Mouse (Mus musculus) kidney, embryonic 14.5 days (tissue): ENCODE results near the gene Pex26. TPM values are rescaled to one million over a fixed set of nuclear protein-coding genes. Genes with fewer than 3 reads are reported as not detected.

Experiments used
- ATAC-seq: fragments of 200-750 bp; cut with Nextera tagmentation; 2 replicates; pipeline ENCODE4 v1.8.0; 2017; ENCODE audit warnings: moderate number of reproducible peaks, mild to moderate bottlenecking, moderate TSS enrichment, moderate library complexity; ENCODE audit not compliant: low FRiP score, low TSS enrichment
- H3K27ac ChIP-seq: fragments of 300-500 bp; sonication (generic); 2 replicates; pipeline ENCODE4 v1.5.1; 2014; ENCODE audit warnings: low read depth, mild to moderate bottlenecking, low read length, moderate library complexity, mixed read lengths
- H3K27me3 ChIP-seq: fragments of 300-500 bp; sonication (generic); 2 replicates; pipeline ENCODE4 v1.6.1; 2014; ENCODE audit warnings: mild to moderate bottlenecking, low read length; ENCODE audit not compliant: control insufficient read depth, insufficient read depth
- H3K36me3 ChIP-seq: fragments of 300-500 bp; sonication (generic); 2 replicates; pipeline ENCODE4 v1.6.1; 2014; ENCODE audit warnings: low read length, mixed read lengths; ENCODE audit not compliant: control insufficient read depth, insufficient read depth
- H3K4me1 ChIP-seq: fragments of 300-500 bp; sonication (generic); 2 replicates; pipeline ENCODE4 v1.6.1; 2014; ENCODE audit warnings: low read length, mixed read lengths; ENCODE audit not compliant: control insufficient read depth, insufficient read depth
- H3K4me2 ChIP-seq: fragments of 300-500 bp; sonication (generic); replicated peaks from 2 replicates; pipeline ENCODE4 v1.6.1; 2014; ENCODE audit warnings: low read depth, mild to moderate bottlenecking, low read length
- H3K4me3 ChIP-seq: fragments of 300-500 bp; sonication (generic); 2 replicates; pipeline ENCODE4 v1.5.1; 2014; ENCODE audit warnings: mild to moderate bottlenecking, low read length
- H3K9ac ChIP-seq: fragments of 300-500 bp; sonication (generic); 2 replicates; pipeline ENCODE4 v1.6.1; 2014; ENCODE audit warnings: low read depth, mild to moderate bottlenecking, low read length, moderate library complexity
- H3K9me3 ChIP-seq: fragments of 300-500 bp; sonication (generic); 2 replicates; pipeline ENCODE4 v1.6.1; 2016; ENCODE audit warnings: low read length; ENCODE audit not compliant: control insufficient read depth
- WGBS: fragments of 180-500 bp; shearing (Covaris S2); extraction: QIAGEN DNeasy Blood & Tissue Kit; methylation state at CpG from one replicate; pipeline ENCODE4 v1.1.7; 2014; 5-methylcytosine and 5-hydroxymethylcytosine counted together
- polyA plus RNA-seq: library from polyadenylated mRNA; unstranded; fragments of >200 nt; fragmentation: Nextera tagmentation; extraction: Ambion mirVana; gene quantifications from 2 replicates; pipeline ENCODE4 v1.2.1, GENCODE M21; 2014

Pex26 gene
- polyA plus RNA-seq, 1 experiment from 2014 or later: 8.4 TPM

GRCm38 (mm10) chr6:121219406-121219805, 35.9 kb downstream of the Pex26 start:
- H3K36me3 ChIP-seq: no peaks in the 10 kb centered on the region
- no peak for ATAC-seq
- no peaks in the 10 kb centered on the region for H3K4me1 ChIP-seq
- H3K9me3 ChIP-seq: peaks cover 2% of the 10 kb centered on the region; the same call in 1 of the 2 replicates
- no peak overlapping the region for H3K4me3 ChIP-seq
- no peak overlapping the region for H3K27ac ChIP-seq
- 81% methylated on average over 4 of the region's 4 CpGs for WGBS
- no peaks in the 10 kb centered on the region for H3K27me3 ChIP-seq
- H3K9ac ChIP-seq: no peak overlapping the region
- no peak overlapping the region for H3K4me2 ChIP-seq

GRCm38 (mm10) chr6:121220181-121220580, 36.7 kb downstream of the Pex26 start:
- WGBS: 92% methylated on average over 10 of the region's 10 CpGs
- ATAC-seq: no peak
- H3K9ac ChIP-seq: no peak overlapping the region
- no peak overlapping the region for H3K27ac ChIP-seq
- H3K27me3 ChIP-seq: no peaks in the 10 kb centered on the region
- H3K4me1 ChIP-seq: no peaks in the 10 kb centered on the region
- H3K36me3 ChIP-seq: no peaks in the 10 kb centered on the region
- no peak overlapping the region for H3K4me3 ChIP-seq
- H3K4me2 ChIP-seq: no peak overlapping the region
- peaks cover 2% of the 10 kb centered on the region; the same call in 1 of the 2 replicates for H3K9me3 ChIP-seq

GRCm38 (mm10) chr6:121221876-121222597, 38.6 kb downstream of the Pex26 start:
- ATAC-seq: no peak
- H3K27me3 ChIP-seq: no peaks in the 10 kb centered on the region
- no peak overlapping the region for H3K27ac ChIP-seq
- no peak overlapping the region for H3K4me3 ChIP-seq
- H3K4me1 ChIP-seq: no peaks in the 10 kb centered on the region
- no peaks in the 10 kb centered on the region for H3K36me3 ChIP-seq
- no peak overlapping the region for H3K9ac ChIP-seq
- no peak overlapping the region for H3K4me2 ChIP-seq
- 72% methylated on average over 8 of the region's 8 CpGs for WGBS
- peaks cover 2% of the 10 kb centered on the region; the same call in 1 of the 2 replicates for H3K9me3 ChIP-seq

GRCm38 (mm10) chr6:121223001-121223400, 39.5 kb downstream of the Pex26 start:
- 93% methylated on average over 14 of the region's 14 CpGs for WGBS
- Histone ChIP-seq H3K9ac (no peak overlapping the region), H3K4me3 (no peak overlapping the region), H3K27ac (no peak overlapping the region), H3K27me3 (no peaks in the 10 kb centered on the region), H3K4me2 (no peak overlapping the region), H3K36me3 (no peaks in the 10 kb centered on the region), H3K4me1 (no peaks in the 10 kb centered on the region), H3K9me3 (peaks cover 2% of the 10 kb centered on the region; the same call in 1 of the 2 replicates)
- no peak for ATAC-seq

DNA sequence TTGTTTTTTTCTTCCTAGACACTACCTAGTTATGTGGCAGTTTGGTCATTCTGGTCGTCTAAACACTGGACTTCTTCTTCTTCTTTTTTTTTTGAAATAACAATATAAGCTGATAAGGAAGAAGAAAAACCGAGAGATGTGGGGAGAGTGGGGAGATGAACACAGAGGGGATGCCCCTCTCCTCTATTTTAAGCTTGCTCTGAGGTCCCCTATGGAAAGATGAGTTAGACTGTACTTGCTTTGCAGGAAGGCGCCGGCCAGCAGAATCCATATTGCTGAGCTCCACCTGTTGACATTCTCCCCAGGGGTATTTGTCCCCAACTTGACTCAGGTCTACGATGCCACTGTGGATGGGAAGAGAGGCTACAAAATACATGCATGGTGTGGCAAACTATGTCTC, 40.6 kb downstream of the Pex26 start:
- H3K4me1 ChIP-seq: no peaks in the 10 kb centered on the region
- peaks cover 2% of the 10 kb centered on the region; the same call in 1 of the 2 replicates for H3K9me3 ChIP-seq
- H3K27me3 ChIP-seq: no peaks in the 10 kb centered on the region
- WGBS: 78% methylated on average over 5 of the region's 5 CpGs
- no peak overlapping the region for H3K27ac ChIP-seq
- no peak overlapping the region for H3K4me3 ChIP-seq
- H3K4me2 ChIP-seq: no peak overlapping the region
- H3K9ac ChIP-seq: no peak overlapping the region
- ATAC-seq: no peak
- H3K36me3 ChIP-seq: no peaks in the 10 kb centered on the region

DNA sequence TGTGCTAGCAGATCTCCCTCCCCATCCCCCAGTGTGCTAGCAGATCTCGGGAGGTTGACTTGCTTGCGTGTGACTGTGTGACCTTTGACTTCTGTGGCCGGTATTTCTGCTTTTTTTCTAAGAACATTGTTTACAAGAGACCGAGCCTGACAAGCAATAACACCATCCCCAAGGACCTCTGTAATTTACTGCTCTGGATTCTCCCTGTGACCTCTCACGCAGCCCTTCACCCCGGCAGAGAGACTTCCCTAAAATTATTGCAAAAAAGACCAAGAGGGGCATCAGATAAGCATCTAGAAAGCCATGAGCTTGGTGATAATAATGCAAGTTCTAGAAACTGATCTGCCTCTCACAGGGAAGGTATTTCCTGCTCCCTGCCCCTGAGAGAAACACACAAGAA, 41.5 kb downstream of the Pex26 start:
- Histone ChIP-seq H3K4me1 (no peaks in the 10 kb centered on the region), H3K27me3 (no peaks in the 10 kb centered on the region), H3K9ac (no peak overlapping the region), H3K36me3 (no peaks in the 10 kb centered on the region), H3K4me2 (no peak overlapping the region), H3K4me3 (no peak overlapping the region), H3K27ac (no peak overlapping the region), H3K9me3 (peaks cover 2% of the 10 kb centered on the region; the same call in 1 of the 2 replicates)
- WGBS: 3% methylated on average over 6 of the region's 6 CpGs
- no peak for ATAC-seq

GRCm38 (mm10) chr6:121226043-121226442, 42.6 kb downstream of the Pex26 start:
- Histone ChIP-seq H3K4me1 (no peaks in the 10 kb centered on the region), H3K27ac (no peak overlapping the region), H3K27me3 (no peaks in the 10 kb centered on the region), H3K9ac (no peak overlapping the region), H3K9me3 (peaks cover 2% of the 10 kb centered on the region; the same call in 1 of the 2 replicates), H3K4me2 (no peak overlapping the region), H3K36me3 (no peaks in the 10 kb centered on the region), H3K4me3 (no peak overlapping the region)
- no peak for ATAC-seq
- WGBS: 60% methylated on average over 4 of the region's 4 CpGs

GRCm38 (mm10) chr6:121226744-121227143, 43.3 kb downstream of the Pex26 start:
- H3K9ac ChIP-seq: no peak overlapping the region
- no peak for ATAC-seq
- no peaks in the 10 kb centered on the region for H3K27me3 ChIP-seq
- H3K4me3 ChIP-seq: no peak overlapping the region
- no peaks in the 10 kb centered on the region for H3K4me1 ChIP-seq
- 54% methylated on average over 2 of the region's 2 CpGs for WGBS
- H3K36me3 ChIP-seq: no peaks in the 10 kb centered on the region
- no peak overlapping the region for H3K27ac ChIP-seq
- peaks cover 2% of the 10 kb centered on the region; the same call in 1 of the 2 replicates for H3K9me3 ChIP-seq
- no peak overlapping the region for H3K4me2 ChIP-seq

DNA sequence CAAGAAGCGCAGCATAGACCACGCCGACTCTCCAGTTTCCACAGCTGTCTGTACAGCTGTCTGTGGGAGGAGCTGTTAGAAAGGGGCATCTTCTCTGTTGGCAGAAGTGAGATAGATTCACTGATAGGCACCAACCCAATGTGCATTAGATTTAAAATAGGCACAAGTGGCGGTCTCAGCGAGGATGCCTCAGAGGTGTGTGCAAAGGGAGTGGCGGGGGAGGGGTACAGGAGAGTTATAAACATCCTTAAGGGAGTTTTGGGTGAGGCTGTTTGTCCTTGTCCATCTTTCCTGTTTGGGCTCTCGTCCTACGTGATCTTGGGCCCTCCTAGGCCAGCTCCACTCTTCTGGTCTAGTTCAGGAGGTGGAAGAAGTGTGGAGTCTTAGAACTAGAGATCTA, 45.0 kb downstream of the Pex26 start:
- Histone ChIP-seq H3K4me3 (no peak overlapping the region), H3K9ac (no peak overlapping the region), H3K27ac (no peak overlapping the region), H3K27me3 (no peaks in the 10 kb centered on the region), H3K36me3 (no peaks in the 10 kb centered on the region), H3K4me2 (no peak overlapping the region), H3K9me3 (no peaks in the 10 kb centered on the region), H3K4me1 (no peaks in the 10 kb centered on the region)
- no peak for ATAC-seq
- WGBS: 79% methylated on average over 8 of the region's 8 CpGs
